11 mouse cellular contexts compared by ENCODE assay signal in genomic region chr16:91320608-91321007, GRCm38 (mm10). TPM values are rescaled to one million over a fixed set of nuclear protein-coding genes. Genes with fewer than 3 reads are reported as not detected.
A peak's percentile ranks its signal among the peaks of the same experiment; 100 is the strongest.
DNase-seq lines count a peak whose midpoint lies in the region; ATAC-seq and TF ChIP-seq lines count a peak whose summit lies in the region.
"Had no signal": no experiment of that assay in that cellular context is flagged by ENCODE, and none has a peak within 500 bp of the region (broad histone marks: within the 10 kb centered on the region; RNA-seq: fewer than 3 reads in every experiment).

No protein-coding gene starts in this region.

- H3K9ac ChIP-seq in limb, embryonic 14.5 days (ENCODE audit: low read depth, low read length, severe bottlenecking): no peak overlapping the region

- ATAC-seq in cerebellum, adult (ENCODE audit: insufficient number of reproducible peaks, low FRiP score, low TSS enrichment): no peak
- no peak for ATAC-seq in limb, embryonic 14.5 days (ENCODE audit: low FRiP score, low read depth)
- ATAC-seq: Patski had no signal

- no peaks in the 10 kb centered on the region for H3K36me3 ChIP-seq in testis, adult 2 months (ENCODE audit: control insufficient read depth, insufficient read depth, low read length)
- H3K36me3 ChIP-seq in limb, embryonic 14.5 days (ENCODE audit: control insufficient read depth, insufficient read depth, low read length): no peaks in the 10 kb centered on the region

- 48% methylated on average over 15 of the region's 15 CpGs for WGBS in limb, embryonic 14.5 days

- TF ChIP-seq CTCF in testis, adult 2 months (IDR thresholded peaks at IDR 0.05; ENCODE audit: control insufficient read depth, insufficient read depth, insufficient replicate concordance, low read depth, low read length): no peak

- H3K4me1 ChIP-seq in testis, adult 2 months (ENCODE audit: control insufficient read depth, insufficient read depth, low read length): peaks cover 6% of the 10 kb centered on the region
- H3K4me1 ChIP-seq in limb, embryonic 14.5 days (ENCODE audit: control insufficient read depth, insufficient read depth, low read length): no peaks in the 10 kb centered on the region

- no peak for TF ChIP-seq POLR2A in testis, adult 2 months (IDR thresholded peaks at IDR 0.05; ENCODE audit: control insufficient read depth, low read depth, low read length)
- TF ChIP-seq POLR2A in limb, embryonic 14.5 days (IDR thresholded peaks at IDR 0.05; ENCODE audit: borderline replicate concordance, extremely low read depth, insufficient read depth, insufficient read length): no peak

- H3K4me2 ChIP-seq in limb, embryonic 14.5 days (replicated peaks; ENCODE audit: low read depth, low read length, severe bottlenecking): peak overlapping the region; percentile 29

- H3K27ac ChIP-seq in testis, adult 2 months (ENCODE audit: control insufficient read depth, insufficient read depth, low read depth, low read length): no peak overlapping the region
- H3K27ac ChIP-seq in limb, embryonic 14.5 days (replicated peaks; ENCODE audit: low read depth, low read length): no peak overlapping the region

- H3K4me3 ChIP-seq in testis, adult 2 months (ENCODE audit: control insufficient read depth, low read depth, low read length): peak overlapping the region; percentile 61
- 0 out of 2 replicates have a peak overlapping the region, but pooled peaks have one; percentile 7 for H3K4me3 ChIP-seq in limb, embryonic 14.5 days (replicated peaks; ENCODE audit: low read length)

- H3K27me3 ChIP-seq in testis, adult 2 months (ENCODE audit: control insufficient read depth, insufficient read depth, low read length): no peaks in the 10 kb centered on the region
- peaks cover 14% of the 10 kb centered on the region; the same call in 1 of the 2 replicates for H3K27me3 ChIP-seq in limb, embryonic 14.5 days (ENCODE audit: control insufficient read depth, insufficient read depth, low read length)

- DNase-seq in cerebellum, adult 18-20 months: peak; percentile 21 to 35
- no peak for DNase-seq in testis, postnatal 10 days (ENCODE audit: low spot score)
- peak; percentile 5 for DNase-seq in limb, embryonic 14.5 days (ENCODE audit: low spot score)
- DNase-seq in adrenal gland, postnatal 25 days: no peak
- no peak for DNase-seq in ovary, postnatal 36 days (ENCODE audit: low spot score)
- no peak for DNase-seq in spleen, postnatal 36 days (ENCODE audit: low spot score in 2 of 2)
- DNase-seq: kidney, adult 8-10 months; lung, postnatal 14 days had no signal

- no peaks in the 10 kb centered on the region for H3K9me3 ChIP-seq in limb, embryonic 14.5 days (ENCODE audit: control insufficient read depth, low read length)

RNA-seq across cellular contexts. Expression of gene Olig1, which starts 51.0 kb away (rescaled TPM):
- 3.2 and 3.3 TPM in 2 replicates for polyA plus RNA-seq in testis, adult 2 months (2012; rRNA removed)
- 0.08 and 0.09 TPM in 2 replicates for polyA plus RNA-seq in limb, embryonic 14.5 days (2012; rRNA removed)
- polyA plus RNA-seq in limb, embryonic 14.5 days (2014; fragmentation: Nextera tagmentation; extraction: Ambion mirVana): 0.11 TPM in 1 of 2 replicates, not detected in the other
- total RNA-seq in adrenal gland, postnatal 25 days (2021): 0.27 TPM in 1 of 2 replicates, not detected in the other
- polyA plus RNA-seq: Patski had no signal

RNA-seq across cellular contexts. Expression of gene Ifnar2, which starts 52.0 kb away (rescaled TPM):
- 4.4 and 4.7 TPM in 2 replicates for polyA plus RNA-seq in testis, adult 2 months (2012; rRNA removed)
- 36.2 and 38.7 TPM in 2 replicates for polyA plus RNA-seq in limb, embryonic 14.5 days (2012; rRNA removed)
- 59.7 and 64.8 TPM in 2 replicates for polyA plus RNA-seq in limb, embryonic 14.5 days (2014; fragmentation: Nextera tagmentation; extraction: Ambion mirVana)
- 101 and 110 TPM in 2 replicates for total RNA-seq in adrenal gland, postnatal 25 days (2021)

Comparison
In these comparisons a context has a peak if more than half of its experiments do, and no peak if none do; other contexts are left out.
1. DNase-seq: peak in cerebellum, adult 18-20 months (2 of 2) and limb, embryonic 14.5 days (single experiment); none in testis, postnatal 10 days (single experiment), adrenal gland, postnatal 25 days (single experiment), ovary, postnatal 36 days (single experiment) and spleen, postnatal 36 days (0 of 2).